Mouse (Mus musculus) cerebellum, adult 9-10 months (tissue): ENCODE data around the gene Nufip2.

Experiments
- DNase-seq: peaks from one replicate; pipeline ENCODE4 v3.0.0; 2022

Gene Nufip2

DNA sequence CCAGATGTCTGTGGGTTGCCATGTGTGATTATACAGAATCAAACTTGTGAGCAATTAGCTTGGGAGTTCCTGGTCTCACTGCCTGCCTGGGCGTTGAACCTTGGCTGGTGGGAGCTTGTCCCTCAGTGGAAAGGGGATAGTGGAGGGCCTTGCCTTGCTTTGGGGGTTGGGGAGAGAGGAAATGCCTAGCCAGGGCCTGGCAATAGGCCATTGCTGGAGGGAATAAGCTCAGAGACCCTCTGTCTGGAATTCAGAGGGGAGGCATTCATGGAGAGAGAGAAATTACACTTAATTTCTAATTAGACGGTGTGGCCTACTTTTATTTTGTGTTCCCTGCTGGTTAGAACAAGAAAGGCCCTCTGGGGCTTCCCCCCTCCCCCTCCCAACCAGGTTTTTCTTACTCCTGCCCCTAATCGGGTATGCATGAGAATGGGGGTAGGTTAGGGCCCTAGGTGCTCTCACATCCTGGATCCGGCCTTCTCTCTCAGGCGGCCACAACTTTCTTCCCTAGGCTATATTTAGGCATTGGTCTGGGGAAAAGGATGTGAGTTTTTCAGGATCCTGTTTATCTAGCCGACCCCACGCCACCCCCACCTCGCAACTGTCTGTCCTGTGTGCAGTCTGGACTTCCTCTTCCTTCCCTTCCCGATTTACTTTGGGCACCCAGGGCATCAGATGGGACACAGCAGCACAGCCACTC, 89.9 kb downstream of the Nufip2 start:
- DNase-seq: no peak

DNA sequence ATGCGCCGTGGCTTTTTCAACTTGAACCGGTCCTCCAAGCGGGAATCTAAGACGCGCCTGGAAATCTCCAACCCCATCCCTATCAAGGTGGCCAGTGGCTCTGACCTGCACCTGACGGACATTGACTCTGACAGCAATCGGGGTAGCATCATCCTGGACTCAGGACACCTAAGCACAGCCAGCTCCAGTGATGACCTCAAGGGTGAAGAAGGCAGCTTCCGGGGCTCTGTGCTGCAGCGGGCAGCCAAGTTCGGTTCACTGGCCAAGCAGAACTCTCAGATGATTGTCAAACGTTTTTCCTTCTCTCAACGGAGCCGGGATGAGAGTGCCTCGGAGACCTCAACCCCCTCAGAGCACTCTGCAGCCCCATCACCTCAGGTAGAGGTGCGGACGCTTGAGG, 91.5 kb downstream of the Nufip2 start:
- no peak for DNase-seq

DNA sequence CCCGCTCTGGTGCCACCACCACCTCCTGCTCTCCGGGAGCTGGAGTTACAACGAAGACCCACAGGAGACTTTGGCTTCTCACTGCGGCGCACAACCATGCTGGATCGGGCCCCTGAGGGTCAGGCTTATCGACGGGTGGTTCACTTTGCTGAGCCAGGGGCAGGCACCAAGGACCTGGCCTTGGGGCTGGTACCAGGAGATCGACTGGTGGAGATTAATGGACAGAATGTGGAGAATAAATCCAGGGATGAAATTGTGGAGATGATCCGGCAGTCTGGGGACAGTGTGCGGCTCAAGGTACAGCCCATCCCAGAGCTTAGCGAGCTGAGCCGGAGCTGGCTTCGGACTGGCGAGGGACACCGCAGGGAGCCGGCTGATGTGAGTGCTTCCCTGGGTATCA, 92.0 kb downstream of the Nufip2 start:
- no peak for DNase-seq

DNA sequence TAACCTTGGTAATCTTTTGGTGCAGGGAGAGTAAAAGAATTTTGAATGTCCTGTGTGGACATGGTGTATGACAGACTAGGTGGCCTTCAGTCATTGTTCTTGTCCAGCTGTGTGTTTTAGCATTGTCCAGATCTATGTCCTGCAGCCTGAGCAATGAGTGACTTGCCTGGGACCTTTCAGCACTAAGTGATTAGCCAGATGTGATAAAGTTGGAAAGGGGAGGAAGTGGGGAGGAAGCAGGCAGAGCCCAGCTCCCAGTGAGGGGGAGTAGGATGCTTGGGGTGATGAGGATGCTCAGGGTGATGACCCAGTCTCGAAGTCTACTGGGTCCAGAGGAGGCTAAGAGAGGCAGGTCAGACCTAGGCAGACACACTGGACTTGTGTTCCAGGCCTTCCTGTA, 93.3 kb downstream of the Nufip2 start:
- DNase-seq: no peak

DNA sequence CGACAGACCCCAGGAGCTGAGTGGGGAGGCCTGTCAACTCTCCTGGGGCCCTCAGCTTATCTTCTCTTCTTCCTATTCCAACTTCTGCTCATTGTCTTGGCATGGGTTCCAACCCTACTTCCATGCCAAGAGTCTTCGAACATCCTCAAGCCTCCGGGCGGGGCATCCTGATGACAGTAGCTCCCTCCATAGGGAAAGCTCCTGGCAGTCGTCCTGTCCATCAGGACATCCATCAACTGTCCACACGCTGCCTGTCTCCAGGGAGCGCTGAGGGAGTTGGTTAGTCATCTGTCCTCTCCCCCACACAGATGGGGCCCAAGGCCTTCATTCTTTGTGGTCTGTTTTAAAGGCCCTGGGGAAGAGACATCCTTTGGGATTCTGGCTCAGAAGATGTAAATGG, 95.1 kb downstream of the Nufip2 start:
- DNase-seq: peak; percentile 77

DNA sequence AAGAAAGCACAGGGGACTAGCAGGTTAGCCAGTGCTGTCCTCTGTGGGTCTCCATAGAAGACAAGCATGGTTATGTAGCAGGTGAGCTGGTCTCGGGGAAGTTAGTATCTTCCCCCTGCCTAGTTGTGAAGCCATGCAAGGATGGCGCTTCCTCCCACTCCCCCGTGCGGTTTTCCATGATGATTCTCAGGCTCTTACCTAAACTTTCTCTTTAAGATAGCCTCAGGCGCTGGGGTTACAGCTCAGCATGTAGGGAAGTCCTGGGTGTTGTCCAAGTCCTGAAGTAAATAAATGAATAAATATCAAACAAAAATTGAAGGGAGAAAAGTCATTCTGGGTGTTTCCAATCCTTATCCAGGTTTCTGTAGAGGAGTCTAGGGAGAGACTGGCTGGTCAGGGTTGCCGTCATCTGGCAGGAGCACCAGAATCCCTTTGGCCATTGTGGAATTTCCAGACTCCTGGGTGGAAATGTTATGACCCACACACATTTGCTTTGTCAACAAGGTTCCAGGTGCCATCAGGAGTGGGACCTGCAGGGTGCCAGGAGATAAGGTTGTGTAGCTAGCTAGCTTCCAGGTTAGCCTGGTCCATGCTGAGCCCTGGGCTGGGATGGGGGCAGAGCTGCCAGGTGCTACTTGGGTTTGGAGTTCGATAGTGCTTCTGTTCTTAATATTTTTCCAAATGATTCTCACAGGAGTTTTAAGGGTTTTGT, 96.3 kb downstream of the Nufip2 start:
- no peak for DNase-seq

DNA sequence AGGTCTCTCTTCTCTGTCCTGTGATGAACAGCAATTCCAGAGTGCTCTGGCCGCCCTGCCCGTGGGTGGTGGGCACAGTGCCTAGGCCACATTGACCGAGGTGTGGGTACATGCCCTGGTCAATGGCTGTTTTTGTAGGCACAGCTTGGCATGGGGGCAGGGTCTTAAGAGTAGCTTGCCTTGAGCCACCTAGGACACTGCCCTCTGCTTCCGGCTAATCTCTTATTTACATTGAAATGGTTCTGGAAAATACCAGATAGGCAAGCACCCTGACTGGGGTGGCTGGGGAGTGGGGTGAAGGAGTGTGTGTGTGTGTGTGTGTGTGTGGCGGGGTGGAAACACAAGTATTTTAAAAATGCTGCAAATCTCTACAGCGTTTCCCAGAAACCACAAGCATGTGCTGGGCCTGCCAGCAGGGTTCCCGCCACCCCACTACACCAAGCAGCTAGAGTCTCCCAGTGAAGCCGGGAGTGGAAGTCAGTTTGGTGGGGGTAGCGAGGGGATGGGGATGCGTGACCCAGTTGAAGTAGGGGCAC, 97.3 kb downstream of the Nufip2 start:
- no peak for DNase-seq

DNA sequence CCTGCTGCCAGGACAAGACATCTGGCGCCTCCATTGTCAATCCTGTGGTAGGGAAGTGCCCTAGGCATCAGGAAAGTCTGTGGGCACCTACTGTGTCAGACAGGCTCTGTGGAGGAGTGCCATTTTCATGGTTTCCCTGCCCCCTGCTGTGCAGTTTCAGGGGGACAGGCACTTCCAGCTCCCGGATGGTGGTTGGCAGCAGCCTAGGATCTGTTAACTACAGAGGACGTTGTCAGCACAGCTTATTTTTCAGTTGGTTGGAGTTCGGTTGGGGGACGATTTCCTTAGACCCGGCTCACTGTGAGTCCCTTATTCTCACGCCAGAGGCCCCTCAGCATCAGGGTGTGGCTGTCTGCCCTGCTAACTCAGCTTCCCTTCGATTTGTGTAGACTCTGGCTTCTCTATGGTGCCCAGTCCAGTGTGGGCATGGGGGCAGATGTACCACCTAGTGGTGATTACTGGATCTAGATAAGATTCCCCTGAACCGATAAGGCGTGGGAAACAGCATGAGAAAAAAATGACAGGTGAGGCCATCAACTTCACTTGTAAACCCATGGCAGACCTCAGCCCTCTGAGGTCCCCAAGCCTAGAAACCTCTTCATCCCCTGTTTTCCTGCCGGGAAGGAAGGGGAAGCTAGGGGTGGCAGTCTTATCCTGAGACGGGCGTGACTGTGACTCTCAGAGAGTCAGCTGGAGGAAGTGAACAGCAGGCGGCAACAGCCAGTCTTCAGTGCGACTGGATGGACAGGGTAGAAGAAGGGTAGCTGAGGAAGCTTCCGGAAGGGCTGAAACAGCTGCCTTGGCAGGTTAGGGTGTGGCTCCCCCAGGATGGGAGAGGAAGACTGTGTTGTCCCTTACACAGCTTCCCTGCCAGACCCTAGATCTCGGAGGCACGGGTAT, 98.0 kb downstream of the Nufip2 start:
- peak; percentile 63 for DNase-seq

DNA sequence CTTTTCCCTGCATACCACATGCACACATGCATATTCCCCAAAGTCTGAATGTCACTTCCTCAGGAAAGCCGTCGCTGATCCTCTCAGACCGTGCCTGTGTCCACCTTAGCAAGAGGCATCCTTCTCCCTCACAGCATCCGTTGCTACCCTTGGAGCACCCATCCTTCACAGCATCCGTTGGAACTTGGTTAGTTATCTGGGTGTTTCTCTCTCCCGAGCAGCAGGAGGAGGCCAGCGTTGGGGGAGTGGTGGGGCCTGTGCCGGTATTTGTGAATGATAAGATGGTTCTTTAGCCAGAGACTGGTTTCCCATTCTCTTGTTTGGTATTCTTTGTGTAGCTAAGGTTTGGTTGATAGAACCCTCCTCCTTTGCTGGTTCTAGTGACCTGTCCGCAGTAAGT, 98.9 kb downstream of the Nufip2 start:
- DNase-seq: no peak

DNA sequence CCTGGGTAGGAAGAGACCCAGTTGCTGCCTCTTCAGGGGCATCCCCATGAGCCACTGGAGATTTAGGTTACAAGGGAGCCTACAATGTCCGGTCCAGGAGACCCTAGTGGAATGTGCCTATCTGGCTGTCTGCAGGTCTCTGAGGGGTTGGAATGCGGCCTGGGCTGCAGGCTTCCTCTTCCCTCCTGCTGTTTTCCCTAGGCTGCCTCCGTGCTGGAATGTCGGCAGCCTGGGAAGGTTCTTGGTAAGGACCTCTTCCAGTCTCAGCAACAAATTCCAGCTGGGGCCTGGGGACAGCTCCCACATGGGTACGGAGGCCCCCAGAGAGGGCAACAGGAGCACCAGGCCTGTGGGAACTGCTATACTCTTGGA, 99.4 kb downstream of the Nufip2 start:
- no peak for DNase-seq

DNA sequence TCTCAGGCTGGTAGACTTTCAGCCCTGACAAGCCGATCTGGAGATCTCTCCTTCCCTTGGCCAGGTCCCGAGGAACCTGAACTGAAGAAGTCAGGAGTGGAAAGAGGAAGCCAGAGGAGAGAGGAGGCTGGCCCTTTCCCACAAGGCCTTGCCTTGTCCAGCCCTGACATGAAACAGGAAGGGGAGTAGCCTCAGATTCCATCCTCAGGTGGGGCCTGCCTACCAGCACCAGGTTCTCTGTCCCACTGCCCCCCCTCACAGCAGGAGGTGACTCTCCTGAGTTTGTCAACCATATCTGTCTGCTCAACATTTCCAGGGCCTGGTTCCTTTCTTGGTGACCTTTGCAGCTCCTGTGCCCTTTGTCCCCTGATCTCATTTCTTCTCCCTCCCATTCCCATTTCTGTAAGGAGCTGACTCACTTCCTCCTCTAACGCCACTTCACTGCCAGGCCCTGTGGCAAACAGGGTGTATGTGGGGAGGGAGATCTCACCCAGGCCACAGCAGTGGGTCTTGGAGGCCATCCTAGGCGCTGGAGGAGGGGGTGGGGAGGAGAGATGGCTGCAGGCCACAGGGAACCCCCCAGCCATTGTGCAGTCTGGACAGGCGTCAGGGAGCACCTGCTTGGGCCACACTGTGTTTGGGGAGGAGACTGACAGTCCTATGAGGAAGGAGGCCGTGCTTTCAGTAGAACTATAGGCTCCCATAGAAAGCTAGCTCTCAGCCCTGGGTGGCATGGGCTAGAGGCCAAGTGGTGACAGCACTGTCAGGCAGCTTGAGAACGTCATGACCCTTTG, 100.0 kb downstream of the Nufip2 start:
- peak; percentile 71 for DNase-seq

DNA sequence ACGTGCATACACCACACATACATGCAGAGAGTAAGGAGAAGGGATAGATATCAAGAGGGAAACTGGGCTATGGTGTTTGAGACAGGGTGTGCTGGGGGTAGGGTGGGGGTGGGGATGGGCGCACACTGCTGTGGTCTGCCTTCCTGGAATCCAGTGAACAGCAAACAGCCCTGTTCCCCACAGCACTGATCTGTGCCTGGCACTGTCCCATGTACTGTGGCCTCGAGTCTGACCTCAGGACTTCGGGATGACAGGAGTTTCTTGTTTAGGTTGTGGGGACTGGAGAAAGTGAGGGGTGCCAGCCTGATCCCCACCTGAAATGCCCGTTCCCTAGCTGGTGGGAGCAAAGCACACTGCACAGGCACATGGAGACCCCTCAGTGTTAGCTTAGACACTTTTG, 101.8 kb downstream of the Nufip2 start, which contains the start of gene Gm10277:
Gene Gm10277 (minus strand): TSS at position 41 of the 400 bp plus-strand sequence.
- DNase-seq: no peak

DNA sequence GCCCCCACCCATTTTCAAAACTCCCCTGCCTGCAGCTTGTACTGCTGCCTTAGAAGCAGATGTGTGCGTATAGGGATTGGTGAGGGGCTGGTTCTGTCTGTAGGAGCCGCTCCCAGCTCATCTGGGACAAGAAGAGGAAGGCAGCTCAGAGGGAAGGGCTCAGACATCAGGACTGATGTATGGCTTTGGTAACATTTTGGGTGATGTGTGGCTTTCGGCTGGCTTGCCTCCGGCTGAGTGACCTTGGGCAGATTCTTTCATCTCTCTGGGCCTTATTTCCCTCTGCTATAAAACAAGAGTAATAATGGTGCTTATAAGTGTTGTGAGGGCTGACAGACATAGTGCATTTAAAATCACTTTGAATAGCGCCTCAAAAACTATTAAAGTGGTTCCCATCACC, 103.6 kb downstream of the Nufip2 start:
- no peak for DNase-seq

DNA sequence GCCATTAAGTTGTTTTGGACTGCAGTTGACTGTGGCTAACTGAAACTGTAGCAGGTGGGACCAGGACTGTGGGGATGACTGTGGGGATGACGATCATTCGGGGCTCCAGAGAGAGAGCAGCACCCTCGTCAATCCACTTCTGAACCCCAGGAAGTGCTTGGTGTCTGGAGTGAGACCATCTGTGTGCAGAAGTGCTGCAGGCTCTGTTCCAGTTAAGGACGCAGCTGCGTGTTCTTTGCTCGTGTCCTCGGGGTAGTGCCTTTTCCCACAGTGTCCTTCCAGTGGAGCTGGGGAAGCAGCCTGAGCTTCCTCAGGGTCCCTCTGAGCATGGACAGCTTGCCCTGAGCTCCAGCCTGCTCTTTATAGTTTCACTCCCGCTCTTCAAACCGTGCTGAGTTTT, 104.3 kb downstream of the Nufip2 start:
- DNase-seq: no peak

DNA sequence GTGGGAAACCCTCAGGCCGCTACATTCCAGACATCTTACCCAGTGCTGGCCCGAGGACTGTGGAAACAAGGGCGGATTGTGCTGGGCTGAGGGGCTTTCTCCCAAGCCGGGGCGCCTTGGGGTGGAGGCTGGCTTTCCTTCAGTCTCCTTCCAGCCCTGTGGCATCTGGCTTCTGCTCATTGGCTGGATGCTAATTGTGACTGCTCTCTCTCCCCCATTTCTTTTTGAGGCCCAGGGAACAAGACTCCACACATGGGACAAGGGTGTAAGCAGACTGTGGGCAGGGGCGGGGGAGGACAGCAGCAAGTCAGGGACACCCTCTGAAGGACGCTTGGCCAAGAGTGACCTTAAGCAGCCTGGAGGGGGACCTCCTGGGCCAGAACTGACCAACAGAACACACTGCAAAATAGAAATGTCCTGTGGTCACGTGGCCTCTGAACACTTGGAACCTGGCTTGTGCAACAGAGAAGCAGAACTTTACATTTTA, 105.3 kb downstream of the Nufip2 start:
- no peak for DNase-seq
